Mouse (Mus musculus): Measurements from ENCODE around the gene Mgst1. TPM values are rescaled to one million over a fixed set of nuclear protein-coding genes. Genes with fewer than 3 reads are reported as not detected.

Gene Mgst1
- total RNA-seq (2012; rRNA removed) (not detected in 2 replicates), total RNA-seq (2014; rRNA removed) (not detected in 2 replicates), polyA plus RNA-seq (2012; ENCODE audit: insufficient read length, low read depth) (not detected in 2 replicates)

DNA sequence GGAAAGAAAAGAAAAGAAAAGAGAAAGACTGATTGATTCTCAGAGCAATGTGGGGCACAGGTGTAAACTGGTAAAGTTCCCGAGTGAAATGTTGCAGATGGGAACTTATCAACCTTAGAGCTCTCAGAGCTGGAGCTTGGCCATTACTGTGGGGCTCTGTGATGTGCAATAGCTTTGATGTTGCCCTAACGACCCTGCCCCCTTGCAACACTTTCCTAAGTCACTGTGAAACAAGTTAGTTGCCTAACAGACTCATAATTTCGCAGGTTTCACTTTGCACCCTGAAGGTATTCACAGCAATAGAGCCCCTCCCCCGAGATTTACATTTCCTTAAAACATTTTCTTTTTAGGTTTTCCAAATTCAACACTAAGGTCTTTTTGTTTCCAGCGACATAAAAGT lies at the start of gene Mgst1:
Gene Mgst1 (plus strand): TSS at position 387 of the 400 bp plus-strand sequence.
- H3K27me3 ChIP-seq (replicated peaks) = no peaks in the 10 kb centered on the region
- no peak within 1 kb of the TSS for H3K4me3 ChIP-seq (replicated peaks in 1 of 3; ENCODE audit: low read depth in 2 of 3, low read length in 2 of 3, poor library complexity in 1 of 3)
- DNase-seq (ENCODE audit: extremely low read depth) = no peak
- H3K36me3 ChIP-seq (replicated peaks in 1 of 2; ENCODE audit: control insufficient read depth in 1 of 2, insufficient read depth in 1 of 2, low read length in 1 of 2) = no peaks in the 10 kb centered on the region
- H3K79me2 ChIP-seq (replicated peaks; ENCODE audit: control insufficient read depth, extremely low read depth, insufficient read depth, poor library complexity, severe bottlenecking) = no peaks in the 10 kb centered on the region
- H3K4me2 ChIP-seq (ENCODE audit: insufficient read depth, low read depth, poor library complexity, severe bottlenecking) = no peak within 1 kb of the TSS
- in situ Hi-C loops (cut with MboI; ENCODE audit: low pct_ligation_motif_present, low pct_unique_long_range_greater_than_20kb, low sequenced_read_pairs) = no loop called here
- no peak within 1 kb of the TSS for H3K9ac ChIP-seq (ENCODE audit: insufficient read depth, low read depth)
- dilution Hi-C loops (cut with MboI; ENCODE audit: extremely low pct_ligation_motif_present, extremely low pct_unique_long_range_greater_than_20kb, low sequenced_read_pairs) = no loop called here
- peaks cover 58% of the 10 kb centered on the region for H3K9me3 ChIP-seq (replicated peaks; ENCODE audit: low read length)
- TF ChIP-seq ELF1 (IDR thresholded peaks at IDR 0.05; ENCODE audit: low read depth, low read length) = no peak
- no peak for TF ChIP-seq CHD1 (IDR thresholded peaks at IDR 0.05; ENCODE audit: low read depth, low read length)
- TF ChIP-seq USF2 (conservative IDR thresholded peaks at IDR 0.05; ENCODE audit: low read depth, low read length) = no peak
- no peak for TF ChIP-seq ETS1 (conservative IDR thresholded peaks at IDR 0.05; ENCODE audit: low read depth, low read length)
- no peak for TF ChIP-seq KAT2A (IDR thresholded peaks at IDR 0.05; ENCODE audit: insufficient replicate concordance, low read length)
- no peak for TF ChIP-seq MAZ (IDR thresholded peaks at IDR 0.05; ENCODE audit: low read depth, low read length)
- no peak for TF ChIP-seq EP300 (IDR thresholded peaks at IDR 0.05; ENCODE audit: low read length)
- no peak for TF ChIP-seq HCFC1 (IDR thresholded peaks at IDR 0.05; ENCODE audit: low read depth, low read length)
- no peak for TF ChIP-seq BHLHE40 (IDR thresholded peaks at IDR 0.05; ENCODE audit: low read depth, low read length)
- no peak for TF ChIP-seq MYC (IDR thresholded peaks at IDR 0.05; ENCODE audit: low read depth, low read length)
- TF ChIP-seq ZNF384 (IDR thresholded peaks at IDR 0.05; ENCODE audit: low read depth, low read length) = no peak
- TF ChIP-seq JUND (conservative IDR thresholded peaks at IDR 0.05; ENCODE audit: low read depth, low read length) = no peak
- no peak for TF ChIP-seq JUN (IDR thresholded peaks at IDR 0.05; ENCODE audit: insufficient read depth, low read depth, low read length)
- no peak for TF ChIP-seq CHD2 (IDR thresholded peaks at IDR 0.05; ENCODE audit: low read length)
- TF ChIP-seq CTCF (conservative IDR thresholded peaks at IDR 0.05 in 1 of 2, IDR thresholded peaks at IDR 0.05 in 1 of 2; ENCODE audit: low read depth in 2 of 2, low read length in 2 of 2) = no peak
- no peaks in the 10 kb centered on the region for H3K4me1 ChIP-seq (ENCODE audit: control insufficient read depth in 1 of 2, insufficient read depth in 2 of 2)
- no peak within 1 kb of the TSS for H3K27ac ChIP-seq (ENCODE audit: insufficient read depth, low read depth)

DNA sequence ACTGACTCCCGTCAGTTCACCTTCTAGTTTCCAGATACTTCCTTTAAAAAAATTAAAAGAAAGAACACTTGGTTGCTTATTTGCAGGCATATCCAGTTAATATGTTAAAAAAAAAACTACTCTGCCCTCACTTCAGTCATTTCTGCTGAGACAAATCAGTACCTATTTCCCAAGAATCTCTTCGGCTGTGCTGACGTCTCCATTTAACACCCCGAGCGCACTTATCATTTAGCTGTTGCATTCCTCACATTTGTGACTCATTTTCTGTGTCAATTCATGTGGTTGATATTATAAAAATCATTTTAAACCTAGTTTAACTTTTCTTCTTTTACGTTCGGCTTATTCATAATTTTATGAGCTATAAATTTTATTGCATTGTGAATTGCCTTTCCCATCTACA lies 47.7 kb upstream of the Mgst1 start:
- H3K4me3 ChIP-seq (replicated peaks in 1 of 3; ENCODE audit: low read depth in 2 of 3, low read length in 2 of 3, poor library complexity in 1 of 3) = no peak overlapping the region
- no peak overlapping the region for H3K9ac ChIP-seq (ENCODE audit: insufficient read depth, low read depth)
- in situ Hi-C loops (cut with MboI; ENCODE audit: low pct_ligation_motif_present, low pct_unique_long_range_greater_than_20kb, low sequenced_read_pairs) (no loop called here), dilution Hi-C loops (cut with MboI; ENCODE audit: extremely low pct_ligation_motif_present, extremely low pct_unique_long_range_greater_than_20kb, low sequenced_read_pairs) (no loop called here)
- DNase-seq (ENCODE audit: extremely low read depth) = no peak
- no peaks in the 10 kb centered on the region for H3K79me2 ChIP-seq (replicated peaks; ENCODE audit: control insufficient read depth, extremely low read depth, insufficient read depth, poor library complexity, severe bottlenecking)
- TF ChIP-seq NELFE (IDR thresholded peaks at IDR 0.05; ENCODE audit: low read depth, low read length) = no peak
- TF ChIP-seq GABPA (IDR thresholded peaks at IDR 0.05; ENCODE audit: insufficient replicate concordance, low read depth, low read length) = no peak
- TF ChIP-seq UBTF (IDR thresholded peaks at IDR 0.05; ENCODE audit: low read depth, low read length) = no peak
- no peak for TF ChIP-seq ETS1 (conservative IDR thresholded peaks at IDR 0.05; ENCODE audit: low read depth, low read length)
- TF ChIP-seq ZNF384 (IDR thresholded peaks at IDR 0.05; ENCODE audit: low read depth, low read length) = no peak
- no peak for TF ChIP-seq MAZ (IDR thresholded peaks at IDR 0.05; ENCODE audit: low read depth, low read length)
- no peak for TF ChIP-seq SIN3A (IDR thresholded peaks at IDR 0.05; ENCODE audit: low read length)
- no peak for TF ChIP-seq CTCF (conservative IDR thresholded peaks at IDR 0.05 in 1 of 2, IDR thresholded peaks at IDR 0.05 in 1 of 2; ENCODE audit: low read depth in 2 of 2, low read length in 2 of 2)
- no peak for TF ChIP-seq CHD1 (IDR thresholded peaks at IDR 0.05; ENCODE audit: low read depth, low read length)
- no peak for TF ChIP-seq MAFK (IDR thresholded peaks at IDR 0.05; ENCODE audit: insufficient replicate concordance, low read length)
- TF ChIP-seq USF2 (conservative IDR thresholded peaks at IDR 0.05; ENCODE audit: low read depth, low read length) = no peak
- TF ChIP-seq ZMIZ1 (IDR thresholded peaks at IDR 0.05; ENCODE audit: low read depth, low read length) = no peak
- TF ChIP-seq IRF4 (IDR thresholded peaks at IDR 0.05; ENCODE audit: low read depth, low read length) = no peak
- TF ChIP-seq BHLHE40 (IDR thresholded peaks at IDR 0.05; ENCODE audit: low read depth, low read length) = no peak
- no peak for TF ChIP-seq TBP (conservative IDR thresholded peaks at IDR 0.05; ENCODE audit: low read depth, low read length)
- no peak for TF ChIP-seq POLR2AphosphoS2 (IDR thresholded peaks at IDR 0.05; ENCODE audit: low read depth, low read length)
- TF ChIP-seq ELF1 (IDR thresholded peaks at IDR 0.05; ENCODE audit: low read depth, low read length) = no peak
- no peak for TF ChIP-seq MEF2A (IDR thresholded peaks at IDR 0.05; ENCODE audit: borderline replicate concordance, low read depth, low read length)
- no peak for TF ChIP-seq ZC3H11A (IDR thresholded peaks at IDR 0.05; ENCODE audit: low read depth, low read length)
- TF ChIP-seq RCOR1 (conservative IDR thresholded peaks at IDR 0.05; ENCODE audit: low read depth, low read length) = no peak
- H3K9me3 ChIP-seq (replicated peaks; ENCODE audit: low read length) = peaks cover 55% of the 10 kb centered on the region
- H3K27ac ChIP-seq (ENCODE audit: insufficient read depth, low read depth) = no peak overlapping the region
- H3K4me1 ChIP-seq (ENCODE audit: control insufficient read depth in 1 of 2, insufficient read depth in 2 of 2) = no peaks in the 10 kb centered on the region
- H3K36me3 ChIP-seq (replicated peaks in 1 of 2; ENCODE audit: control insufficient read depth in 1 of 2, insufficient read depth in 1 of 2, low read length in 1 of 2) = no peaks in the 10 kb centered on the region
- H3K4me2 ChIP-seq (ENCODE audit: insufficient read depth, low read depth, poor library complexity, severe bottlenecking) = no peak overlapping the region
- H3K27me3 ChIP-seq (replicated peaks) = no peaks in the 10 kb centered on the region
